Mouse (Mus musculus): Measurements from ENCODE around the gene Zfp870.

DNA sequence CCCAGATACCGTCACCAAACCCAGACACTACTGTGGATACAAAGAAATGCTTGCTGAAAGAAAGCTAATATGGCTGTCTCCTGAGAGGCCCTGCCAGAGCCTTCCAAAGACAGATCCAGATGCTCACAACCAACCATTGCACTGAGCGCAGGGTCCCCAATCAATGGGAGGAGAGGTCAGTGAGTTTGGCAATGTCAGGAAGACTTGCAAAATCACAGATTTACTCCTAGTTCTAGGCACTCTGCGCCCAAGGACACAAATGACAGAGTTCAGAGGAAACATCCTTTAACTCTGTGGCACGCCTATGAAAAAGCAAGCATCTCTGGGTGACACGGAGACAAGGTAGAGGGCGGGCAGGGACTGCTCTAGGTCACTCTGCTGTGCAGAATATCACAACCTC, 1.8 kb downstream of the Zfp870 start:
- TF ChIP-seq MAFK (IDR thresholded peaks at IDR 0.05; ENCODE audit: insufficient read depth, low read depth, low read length) (no peak), ZNF384 (IDR thresholded peaks at IDR 0.05; ENCODE audit: low read depth, low read length) (no peak), CHD2 (IDR thresholded peaks at IDR 0.05; ENCODE audit: low read depth, low read length) (no peak), ZC3H11A (IDR thresholded peaks at IDR 0.05; ENCODE audit: borderline replicate concordance, low read depth, low read length) (no peak)
